Mouse (Mus musculus): ENCODE measurements at regions not wholly inside any gene's neighbourhood (a gene's known extent, or its start where the extent isn't known, plus 50 kb on each side); places are given as distances from the start of the nearest gene placed in this dataset.

- TF ChIP-seq GATA1 (IDR thresholded peaks at IDR 0.05; ENCODE audit: borderline replicate concordance, low read length): no peak
- no peak for TF ChIP-seq CTCF (IDR thresholded peaks at IDR 0.05; ENCODE audit: low read depth, low read length)
- TF ChIP-seq TAL1 (conservative IDR thresholded peaks at IDR 0.05; ENCODE audit: low read depth, low read length): no peak
These were observed 589.2 kb downstream of the Kcna4 start for GRCm38 (mm10) chr2:107879663-107880062.

All from G1E (cell line).